Mouse (Mus musculus): Measurements from ENCODE around the gene 1700025B11Rik. TPM values are rescaled to one million over a fixed set of nuclear protein-coding genes. Genes with fewer than 3 reads are reported as not detected.
"Not testable (repeated sequence)": the region's sequence is repeated elsewhere in the genome, so short reads cannot be mapped to it uniquely, and the experiment has no call there.

Gene 1700025B11Rik
- total RNA-seq (2017): not detected in 2 replicates

DNA sequence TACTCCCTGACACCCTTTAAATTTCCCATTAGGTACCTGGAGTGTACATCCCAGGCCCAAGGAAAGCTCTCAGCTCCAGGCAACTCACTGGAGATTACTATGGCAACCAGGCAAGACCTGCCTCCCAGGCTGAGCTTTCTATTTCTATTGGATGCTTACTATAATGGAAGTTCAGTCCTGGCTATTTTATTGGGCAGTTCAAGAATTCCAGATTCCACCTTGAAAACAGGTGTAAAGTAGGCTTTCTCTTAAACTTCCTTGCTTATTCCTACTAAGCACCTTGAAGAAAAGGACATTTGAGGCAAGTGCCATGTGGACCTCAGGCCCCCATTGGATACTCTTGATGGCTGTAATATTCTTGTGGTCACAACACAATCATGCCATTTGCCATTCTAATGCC lies at the start of gene 1700025B11Rik:
Gene 1700025B11Rik (minus strand): TSS at position 101 of the 400 bp plus-strand sequence.
- no peak for ATAC-seq (replicated peaks; ENCODE audit: low read depth, poor library complexity, severe bottlenecking)

- no peak for ATAC-seq (replicated peaks; ENCODE audit: low read depth, poor library complexity, severe bottlenecking)
These were observed 44.4 kb upstream of the 1700025B11Rik start for GRCm38 (mm10) chr15:77606069-77606468.

- ATAC-seq (replicated peaks; ENCODE audit: low read depth, poor library complexity, severe bottlenecking): no peak
These were observed 37.3 kb upstream of the 1700025B11Rik start, which contains the start of gene Gm36245 for GRCm38 (mm10) chr15:77598958-77599357. TSS of gene Gm36245 (plus strand) at chr15:77599258.

- no peak for ATAC-seq (replicated peaks; ENCODE audit: low read depth, poor library complexity, severe bottlenecking)
These were observed 36.7 kb upstream of the 1700025B11Rik start for GRCm38 (mm10) chr15:77598429-77598828.

- ATAC-seq (replicated peaks; ENCODE audit: low read depth, poor library complexity, severe bottlenecking): no peak
These were observed 34.3 kb upstream of the 1700025B11Rik start, which contains the start of gene Apol10b for GRCm38 (mm10) chr15:77595961-77596360. TSS of gene Apol10b (minus strand) at chr15:77596125.

GRCm38 (mm10) chr15:77593557-77593956 lies 31.9 kb upstream of the 1700025B11Rik start:
- no peak for ATAC-seq (replicated peaks; ENCODE audit: low read depth, poor library complexity, severe bottlenecking)

DNA sequence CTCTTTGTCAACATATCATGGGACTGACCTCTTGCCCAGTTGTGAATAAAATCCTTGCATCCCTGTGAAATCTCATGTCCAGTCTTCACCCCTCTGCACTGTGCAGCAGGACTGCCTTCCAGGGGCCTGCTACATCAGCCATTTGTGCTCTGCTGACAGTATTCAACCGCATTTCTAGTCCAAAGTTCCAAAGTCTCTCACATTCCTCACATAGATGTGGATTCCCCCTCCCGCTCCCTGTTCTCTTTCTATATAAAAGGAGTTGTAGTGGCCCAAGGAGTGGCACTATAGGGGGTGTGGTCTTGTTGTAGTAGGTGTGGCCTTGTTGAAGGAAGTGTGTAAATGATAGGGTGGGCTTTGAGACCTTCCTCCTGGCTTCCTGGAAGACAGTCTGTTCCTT lies 29.2 kb upstream of the 1700025B11Rik start:
- ATAC-seq (replicated peaks; ENCODE audit: low read depth, poor library complexity, severe bottlenecking): no peak

- no peak for ATAC-seq (replicated peaks; ENCODE audit: low read depth, poor library complexity, severe bottlenecking)
These were observed 27.3 kb upstream of the 1700025B11Rik start for GRCm38 (mm10) chr15:77588981-77589380.

DNA sequence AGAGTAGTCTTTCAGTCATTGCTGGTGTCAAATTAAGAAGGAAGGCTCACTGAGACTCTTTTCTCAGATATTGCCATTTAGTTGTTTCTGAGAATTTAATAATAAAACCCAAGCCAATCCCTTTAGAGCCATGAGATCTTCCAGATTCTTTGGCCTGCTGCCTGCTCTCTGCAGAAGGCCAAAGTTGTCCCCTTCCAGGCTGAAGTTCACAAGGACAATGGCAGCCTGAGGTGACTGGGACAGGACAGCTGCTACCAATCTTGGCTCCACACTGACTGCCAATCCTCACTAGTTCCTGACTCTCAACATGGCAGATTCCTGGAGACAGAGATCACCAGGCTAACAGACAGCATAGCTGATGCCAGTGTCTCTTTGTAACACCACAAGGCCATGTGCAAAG lies 25.3 kb upstream of the 1700025B11Rik start:
- no peak for ATAC-seq (replicated peaks; ENCODE audit: low read depth, poor library complexity, severe bottlenecking)

DNA sequence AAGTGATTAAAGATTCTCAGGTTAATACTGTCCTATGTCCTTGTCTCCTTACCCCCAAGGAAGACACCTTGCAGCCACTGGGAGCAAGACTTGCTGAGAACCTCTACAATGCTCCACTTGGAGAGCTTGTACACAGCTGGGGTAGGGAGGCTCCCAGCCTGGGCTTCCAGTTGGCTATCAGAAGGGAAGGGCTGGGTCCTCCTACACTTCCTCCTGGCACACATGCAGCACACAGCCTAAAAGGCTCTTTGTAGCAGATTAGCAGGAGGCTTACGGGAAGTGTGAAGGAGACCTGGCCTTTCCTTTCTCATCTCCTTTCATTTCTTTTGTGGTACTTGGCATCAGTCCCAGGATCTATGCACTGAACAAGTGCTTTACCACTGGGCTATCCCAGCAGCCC lies 20.0 kb upstream of the 1700025B11Rik start:
- no peak for ATAC-seq (replicated peaks; ENCODE audit: low read depth, poor library complexity, severe bottlenecking)

- no peak for ATAC-seq (replicated peaks; ENCODE audit: low read depth, poor library complexity, severe bottlenecking)
These were observed 17.6 kb upstream of the 1700025B11Rik start for GRCm38 (mm10) chr15:77579311-77579710.

- no peak for ATAC-seq (replicated peaks; ENCODE audit: low read depth, poor library complexity, severe bottlenecking)
These were observed 17.1 kb upstream of the 1700025B11Rik start for GRCm38 (mm10) chr15:77578801-77579200.

GRCm38 (mm10) chr15:77563219-77563618 lies 1.5 kb upstream of the 1700025B11Rik start:
- no peak for ATAC-seq (replicated peaks; ENCODE audit: low read depth, poor library complexity, severe bottlenecking)

- not testable (repeated sequence) for ATAC-seq (replicated peaks; ENCODE audit: low read depth, poor library complexity, severe bottlenecking)
These were observed 22.5 kb downstream of the 1700025B11Rik start for GRCm38 (mm10) chr15:77539221-77539620.

DNA sequence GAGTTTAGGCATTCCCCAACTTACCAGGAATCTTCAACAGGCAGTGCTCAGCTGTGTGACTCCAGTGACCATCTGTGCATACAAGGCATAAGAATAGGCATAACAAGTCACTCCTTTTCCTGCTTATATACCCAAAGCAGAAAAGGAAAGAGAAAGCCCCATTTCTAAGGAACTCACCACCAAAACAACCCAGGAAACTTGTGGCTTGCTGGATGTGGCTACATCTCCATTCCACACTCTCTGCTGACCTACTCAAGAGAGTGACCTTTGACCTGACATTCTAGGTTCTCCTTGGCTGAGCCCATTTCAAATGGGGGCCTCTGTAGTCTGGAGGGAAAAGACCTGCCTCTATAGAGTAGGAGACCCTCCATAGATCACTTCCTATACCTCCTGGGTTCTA lies 28.5 kb downstream of the 1700025B11Rik start, which contains the start of gene Apol7c:
Gene Apol7c (minus strand): TSS at position 101 of the 400 bp plus-strand sequence.
- no peak for ATAC-seq (replicated peaks; ENCODE audit: low read depth, poor library complexity, severe bottlenecking)

DNA sequence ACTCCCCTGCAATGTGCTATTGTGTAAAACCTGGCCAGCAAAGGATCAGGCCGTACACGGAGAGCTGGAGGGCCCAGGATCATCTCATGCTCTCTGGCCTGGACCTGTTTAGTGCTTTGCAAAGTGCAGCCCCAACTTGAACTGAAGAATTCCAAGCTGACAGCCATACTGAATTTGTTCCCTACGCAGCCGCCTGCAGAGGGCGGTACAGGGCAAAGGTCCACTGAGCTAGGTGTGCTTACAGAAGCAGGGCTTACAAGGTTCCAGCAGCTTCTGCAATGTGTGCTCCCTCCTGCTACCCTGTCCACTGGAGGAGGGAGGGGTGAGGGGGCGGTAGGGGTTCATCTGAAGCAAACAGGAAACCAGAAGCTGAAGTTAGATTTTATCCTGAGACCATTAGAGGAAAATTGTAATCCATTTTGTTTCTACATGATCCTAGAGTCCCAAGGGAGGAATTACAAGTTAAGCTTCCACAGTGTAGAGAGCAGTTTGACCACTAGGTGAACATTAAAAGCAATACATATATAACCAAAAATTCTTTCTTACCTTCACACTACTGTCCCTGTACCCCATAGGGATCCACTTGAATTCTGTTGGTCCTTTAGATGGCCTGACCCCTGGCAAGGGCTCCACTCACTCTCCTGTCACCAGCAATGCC lies 38.4 kb downstream of the 1700025B11Rik start:
- not testable (repeated sequence) for ATAC-seq (replicated peaks; ENCODE audit: low read depth, poor library complexity, severe bottlenecking)

GRCm38 (mm10) chr15:77520596-77520995 lies 41.1 kb downstream of the 1700025B11Rik start:
- not testable (repeated sequence) for ATAC-seq (replicated peaks; ENCODE audit: low read depth, poor library complexity, severe bottlenecking)

Other genes with a start within 250 kb of the 1700025B11Rik start
- not detected in 2 replicates for gene Apol7a, start 162.8 kb downstream of the 1700025B11Rik start, total RNA-seq (2017)
- gene Apol9a, start 150.8 kb downstream of the 1700025B11Rik start, total RNA-seq (2017): not detected in 2 replicates
- not detected in 2 replicates for gene Apol7b, start 114.4 kb downstream of the 1700025B11Rik start, total RNA-seq (2017)
- gene Apol10a, start 84.8 kb downstream of the 1700025B11Rik start, total RNA-seq (2017): not detected in 2 replicates
- gene Apol11a, start 53.6 kb downstream of the 1700025B11Rik start, total RNA-seq (2017): not detected in 2 replicates
- not detected in 2 replicates for gene Apol7c, start 28.6 kb downstream of the 1700025B11Rik start, total RNA-seq (2017)
- gene Apol10b, start 34.2 kb upstream of the 1700025B11Rik start, total RNA-seq (2017): 0.59 TPM in 1 of 2 replicates, not detected in the other
- gene Gm36245, start 37.4 kb upstream of the 1700025B11Rik start, total RNA-seq (2017): not detected in 2 replicates
- 0.39 TPM in 1 of 2 replicates, not detected in the other for gene Apol11b, start 81.4 kb upstream of the 1700025B11Rik start, total RNA-seq (2017)
- 0.68 and 0.96 TPM in 2 replicates for gene Apol7e, start 137.0 kb upstream of the 1700025B11Rik start, total RNA-seq (2017)
- 0.23 TPM in 1 of 2 replicates, not detected in the other for gene Apol9b, start 167.1 kb upstream of the 1700025B11Rik start, total RNA-seq (2017)
- gene Apol8, start 195.1 kb upstream of the 1700025B11Rik start, total RNA-seq (2017): 0.27 and 2.6 TPM in 2 replicates